Mouse (Mus musculus) liver, embryonic 14.5 days (tissue): Measurements from ENCODE around the gene Plekhm1.

Source experiments
- CTCF ChIP-seq: IDR thresholded peaks from 2 replicates; pipeline ENCODE4 v1.5.1; 2016; ENCODE audit warnings: antibody characterized with exemption, low read depth, control low read depth
- EP300 ChIP-seq: IDR thresholded peaks from 2 replicates; pipeline ENCODE4 v1.6.1; 2016; ENCODE audit warnings: antibody characterized with exemption, low read depth

GRCm38 (mm10) chr11:103337180-103337579, 75.3 kb downstream of the Plekhm1 start:
- TF ChIP-seq CTCF (no peak), EP300 (no peak)
